Mouse (Mus musculus) forebrain, embryonic 11.5 days (tissue): ENCODE measurements around the gene Siah2. TPM values are rescaled to one million over a fixed set of nuclear protein-coding genes. Genes with fewer than 3 reads are reported as not detected.

Experiments
- ATAC-seq: fragments of 200-750 bp; cut with Nextera tagmentation; replicated peaks from 2 replicates; pipeline ENCODE4 v1.8.0; 2017; ENCODE audit warnings: moderate TSS enrichment; ENCODE audit not compliant: low FRiP score
- DNase-seq: peaks from one replicate; pipeline ENCODE4 v3.0.0-alpha.2; 2017; ENCODE audit warnings: low spot score
- H3K27ac ChIP-seq: fragments of 300-500 bp; sonication (generic); 2 replicates; pipeline ENCODE4 v1.5.1; 2014; ENCODE audit warnings: low read depth, low read length
- H3K27me3 ChIP-seq: fragments of 300-500 bp; sonication (generic); 2 replicates; pipeline ENCODE4 v1.6.1; 2014; ENCODE audit warnings: mild to moderate bottlenecking, low read length, mixed read lengths; ENCODE audit not compliant: control insufficient read depth, insufficient read depth
- H3K36me3 ChIP-seq: fragments of 300-500 bp; sonication (generic); 2 replicates; pipeline ENCODE4 v1.6.1; 2014; ENCODE audit warnings: mild to moderate bottlenecking, low read length, moderate library complexity, mixed read lengths; ENCODE audit not compliant: control insufficient read depth, insufficient read depth
- H3K4me1 ChIP-seq: fragments of 300-500 bp; sonication (generic); replicated peaks from 2 replicates; pipeline ENCODE4 v1.6.1; 2014; ENCODE audit warnings: low read length, mixed read lengths; ENCODE audit not compliant: control insufficient read depth, insufficient read depth
- H3K4me2 ChIP-seq: fragments of 300-500 bp; sonication (generic); 2 replicates; pipeline ENCODE4 v1.6.1; 2014; ENCODE audit warnings: low read depth, mild to moderate bottlenecking, low read length, moderate library complexity, mixed read lengths; ENCODE audit not compliant: severe bottlenecking
- H3K4me3 ChIP-seq: fragments of 300-500 bp; sonication (generic); 2 replicates; pipeline ENCODE4 v1.5.1; 2014; ENCODE audit warnings: low read depth, low read length
- H3K9ac ChIP-seq: fragments of 300-500 bp; sonication (generic); 2 replicates; pipeline ENCODE4 v1.6.1; 2014; ENCODE audit warnings: low read length
- H3K9me3 ChIP-seq: fragments of 300-500 bp; sonication (generic); 2 replicates; pipeline ENCODE4 v1.6.1; 2016; ENCODE audit warnings: low read length, mixed read lengths; ENCODE audit not compliant: control insufficient read depth
- WGBS: fragments of 180-500 bp; shearing (Covaris S2); extraction: QIAGEN DNeasy Blood & Tissue Kit; methylation state at CpG from one replicate; pipeline ENCODE4 v1.1.7; 2014; 5-methylcytosine and 5-hydroxymethylcytosine counted together
- polyA plus RNA-seq: library from polyadenylated mRNA; unstranded; fragments of >200 nt; fragmentation: Nextera tagmentation; extraction: Ambion mirVana; gene quantifications from 2 replicates; pipeline ENCODE4 v1.2.1, GENCODE M21; 2014

The Siah2 gene
- polyA plus RNA-seq, 1 experiment from 2014 or later: 4.0 TPM

DNA sequence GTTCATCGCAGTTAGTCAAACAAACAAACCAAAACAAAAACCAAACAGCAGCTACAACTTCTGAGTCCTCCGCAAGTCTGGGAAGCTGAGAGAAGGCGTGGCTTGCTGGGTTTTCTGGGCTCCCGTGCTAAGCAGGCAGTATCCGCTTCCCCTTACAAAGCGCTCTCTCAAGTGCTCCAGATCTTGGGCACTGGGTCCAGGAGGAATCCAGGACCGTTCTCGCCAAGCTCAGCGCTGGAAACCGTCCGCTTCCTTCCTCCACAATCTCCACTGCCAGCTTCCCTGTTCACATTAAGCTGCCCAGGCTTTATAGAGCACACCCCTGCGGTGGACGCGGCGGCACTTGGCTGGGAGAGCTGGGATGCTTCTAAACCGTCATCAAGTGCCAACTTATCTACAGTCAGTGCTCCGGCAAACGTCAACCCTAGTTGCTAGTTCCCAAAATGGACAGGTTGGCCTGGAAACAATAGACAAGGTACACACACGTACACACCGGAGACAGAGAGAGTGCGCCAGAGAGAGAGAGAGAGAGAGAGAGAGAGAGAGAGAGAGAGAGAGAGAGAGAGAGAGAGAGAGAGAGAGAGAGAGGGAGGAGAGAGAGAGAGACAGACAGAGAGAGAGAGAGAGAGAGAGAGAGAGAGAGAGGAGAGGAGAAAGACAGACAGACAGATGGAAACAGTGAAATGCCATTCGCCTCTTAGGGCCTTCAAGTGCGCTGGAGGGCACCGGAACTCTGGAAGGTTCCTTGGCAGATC, 1.4 kb downstream of the Siah2 start:
- Histone ChIP-seq H3K9me3 (no peaks in the 10 kb centered on the region), H3K9ac (peak overlapping the region; percentile 74; the same call in 1 of the 2 replicates), H3K36me3 (no peaks in the 10 kb centered on the region), H3K4me1 (peaks cover 3% of the 10 kb centered on the region; the same call in 1 of the 2 replicates), H3K27me3 (peaks cover 7% of the 10 kb centered on the region), H3K27ac (no peak overlapping the region), H3K4me3 (peak overlapping the region; percentile 72), H3K4me2 (peak overlapping the region; percentile 95)
- peak; percentile 73 for DNase-seq
- 0 out of 2 replicates have a peak, but pooled peaks have one; percentile 28 for ATAC-seq
- under 1% methylated on average over 24 of the region's 24 CpGs for WGBS

DNA sequence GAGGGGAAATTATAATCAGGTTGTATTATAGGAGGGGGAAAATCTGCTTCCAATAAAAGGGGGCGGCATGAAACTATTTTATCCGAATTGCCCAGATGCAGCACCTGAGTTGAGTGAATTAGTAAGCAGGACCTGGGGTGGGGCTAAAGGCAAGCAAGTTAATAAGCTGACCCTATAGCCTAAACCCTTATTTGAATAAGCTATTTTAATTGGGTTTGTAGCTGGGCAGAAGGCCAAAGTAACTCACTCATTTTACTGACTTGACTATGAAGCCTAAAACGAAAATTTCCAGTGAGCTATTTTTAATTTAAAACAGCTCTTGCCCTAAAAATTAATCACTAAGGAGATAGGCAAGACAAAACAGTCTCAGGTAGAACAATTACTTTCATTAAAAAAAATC, 2.5 kb downstream of the Siah2 start:
- Histone ChIP-seq H3K36me3 (no peaks in the 10 kb centered on the region), H3K27me3 (peaks cover 7% of the 10 kb centered on the region), H3K4me1 (peaks cover 3% of the 10 kb centered on the region; the same call in 1 of the 2 replicates), H3K4me2 (no peak overlapping the region), H3K9me3 (no peaks in the 10 kb centered on the region), H3K4me3 (no peak overlapping the region), H3K27ac (no peak overlapping the region), H3K9ac (no peak overlapping the region)
- 35% methylated on average over 3 of the region's 3 CpGs for WGBS
- DNase-seq (peak; percentile 16), ATAC-seq (no peak)

DNA sequence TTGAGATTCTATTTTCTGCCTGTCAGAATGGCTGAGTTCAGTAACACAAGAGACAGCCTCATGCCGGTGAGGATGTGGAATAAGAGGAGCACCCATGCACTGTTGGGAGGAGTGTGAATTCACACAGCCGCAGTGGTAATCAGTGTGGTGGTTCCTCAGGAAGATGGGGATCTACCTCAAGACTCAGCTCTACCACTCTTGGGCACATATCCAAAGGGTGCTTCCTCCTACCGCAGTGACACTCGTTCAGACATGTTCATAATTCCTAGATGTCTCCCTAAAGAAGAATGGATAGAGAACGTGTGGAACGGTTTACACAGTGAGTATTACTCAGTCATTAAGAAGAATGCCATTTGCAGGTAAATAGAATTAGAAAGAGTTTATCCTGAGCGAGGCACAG, 3.1 kb downstream of the Siah2 start:
- ATAC-seq (no peak), DNase-seq (no peak)
- H3K4me1 ChIP-seq: peaks cover 3% of the 10 kb centered on the region; the same call in 1 of the 2 replicates
- H3K4me2 ChIP-seq: no peak overlapping the region
- no peaks in the 10 kb centered on the region for H3K36me3 ChIP-seq
- H3K27ac ChIP-seq: no peak overlapping the region
- peaks cover 7% of the 10 kb centered on the region for H3K27me3 ChIP-seq
- 83% methylated on average over 7 of the region's 7 CpGs for WGBS
- no peak overlapping the region for H3K9ac ChIP-seq
- no peaks in the 10 kb centered on the region for H3K9me3 ChIP-seq
- H3K4me3 ChIP-seq: no peak overlapping the region

DNA sequence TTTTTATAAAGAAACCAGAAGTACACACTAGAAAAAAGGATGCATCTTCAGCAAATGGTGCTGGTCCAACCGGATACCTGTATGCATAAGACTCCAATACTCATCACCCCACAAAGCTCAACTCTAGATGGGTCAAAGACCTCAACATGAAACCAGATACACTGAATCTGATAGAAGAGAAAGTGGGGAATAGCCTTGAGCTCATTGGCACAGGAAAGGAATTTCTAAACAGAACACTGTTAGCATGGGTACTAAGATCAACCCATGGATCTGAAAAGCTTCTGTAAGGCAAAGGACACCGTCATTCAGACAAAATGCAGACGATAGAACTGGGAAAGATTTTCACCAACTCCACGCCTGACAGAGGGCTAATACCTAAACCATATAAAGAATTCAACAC, 3.6 kb downstream of the Siah2 start:
- peaks cover 7% of the 10 kb centered on the region for H3K27me3 ChIP-seq
- WGBS: 95% methylated on average over 4 of the region's 4 CpGs
- ATAC-seq: no peak
- H3K4me2 ChIP-seq: no peak overlapping the region
- no peaks in the 10 kb centered on the region for H3K36me3 ChIP-seq
- H3K9ac ChIP-seq: no peak overlapping the region
- DNase-seq: no peak
- no peak overlapping the region for H3K27ac ChIP-seq
- peaks cover 3% of the 10 kb centered on the region; the same call in 1 of the 2 replicates for H3K4me1 ChIP-seq
- H3K9me3 ChIP-seq: no peaks in the 10 kb centered on the region
- no peak overlapping the region for H3K4me3 ChIP-seq

DNA sequence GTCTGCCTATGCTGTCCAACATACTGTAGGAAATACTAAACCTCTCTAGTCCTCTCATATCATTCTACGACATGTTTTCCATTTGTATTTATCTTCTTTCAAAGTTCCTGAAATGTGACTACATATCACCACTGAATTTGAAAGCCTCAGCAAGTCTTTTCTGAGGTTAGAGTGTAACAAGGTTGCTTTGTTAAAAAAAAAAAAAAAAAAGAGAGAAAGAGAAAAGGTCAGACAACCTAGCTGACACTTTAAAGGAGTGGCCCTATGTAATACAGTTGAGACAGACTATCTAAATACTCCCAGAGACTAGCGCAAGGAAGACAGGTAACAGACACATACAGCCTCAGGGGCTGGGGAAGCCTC, 5.3 kb downstream of the Siah2 start:
- no peaks in the 10 kb centered on the region for H3K9me3 ChIP-seq
- no peaks in the 10 kb centered on the region for H3K36me3 ChIP-seq
- ATAC-seq: no peak
- no peak overlapping the region for H3K4me3 ChIP-seq
- WGBS: 95% methylated on average over 2 of the region's 2 CpGs
- H3K9ac ChIP-seq: no peak overlapping the region
- DNase-seq: no peak
- H3K4me1 ChIP-seq: no peaks in the 10 kb centered on the region; the same call in 1 of the 2 replicates
- no peak overlapping the region for H3K27ac ChIP-seq
- no peak overlapping the region for H3K4me2 ChIP-seq
- H3K27me3 ChIP-seq: no peaks in the 10 kb centered on the region

DNA sequence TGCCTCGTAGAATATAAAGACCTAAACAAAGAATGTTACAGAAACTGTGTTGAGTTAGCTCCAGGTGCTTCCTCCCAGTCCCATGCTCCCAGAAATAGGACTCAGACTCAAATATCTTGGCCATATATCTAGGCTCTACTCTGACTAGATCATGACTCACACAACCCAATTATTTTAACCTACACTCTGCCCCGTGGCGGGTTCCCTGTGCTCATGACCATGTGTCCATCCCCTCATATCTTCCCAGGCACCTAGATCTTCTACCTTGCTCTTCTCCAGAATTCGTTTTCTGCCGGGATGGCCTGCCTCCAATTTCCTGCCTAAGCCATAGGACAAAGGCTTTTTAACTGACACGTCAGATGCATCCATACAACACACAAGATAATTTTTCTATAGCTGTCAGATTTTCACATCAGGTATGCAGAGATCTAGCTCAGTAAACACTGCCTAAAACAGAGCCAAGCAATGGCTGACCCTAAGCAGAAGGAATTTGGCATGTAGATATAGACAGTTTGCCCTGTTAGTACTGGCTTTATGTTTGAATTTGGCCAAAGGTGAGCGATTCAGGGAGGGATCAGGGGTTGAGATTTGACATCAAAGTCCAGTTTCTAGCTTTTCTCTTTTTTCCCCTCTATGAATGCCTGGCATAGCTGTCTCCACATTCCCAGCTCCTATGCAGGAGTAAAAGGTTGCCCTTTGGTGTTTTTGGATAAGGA, 5.8 kb downstream of the Siah2 start:
- Histone ChIP-seq H3K4me1 (no peaks in the 10 kb centered on the region; the same call in 1 of the 2 replicates), H3K36me3 (no peaks in the 10 kb centered on the region), H3K27me3 (no peaks in the 10 kb centered on the region), H3K4me3 (no peak overlapping the region), H3K4me2 (no peak overlapping the region), H3K9me3 (no peaks in the 10 kb centered on the region), H3K9ac (no peak overlapping the region), H3K27ac (no peak overlapping the region)
- ATAC-seq (no peak), DNase-seq (no peak)
- WGBS: 87% methylated on average over 7 of the region's 7 CpGs

DNA sequence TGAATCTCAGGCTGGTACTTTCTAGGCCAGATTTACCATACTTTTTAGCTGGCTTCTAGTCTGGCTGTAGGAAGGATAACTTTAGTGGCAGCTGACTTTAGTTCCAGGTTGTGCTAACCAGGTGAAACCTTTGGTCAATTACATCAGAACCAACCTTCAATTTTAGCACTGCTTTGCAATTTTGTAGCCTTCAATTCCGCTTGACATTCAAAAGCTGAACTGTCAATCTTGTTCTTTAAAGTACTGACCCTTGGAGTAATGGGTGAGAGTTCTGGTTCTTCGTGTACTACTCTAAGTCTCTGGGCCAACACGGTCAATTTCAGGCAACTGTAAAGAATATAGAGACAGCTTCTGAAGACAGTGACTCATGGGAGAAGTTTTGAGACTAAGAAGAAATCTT, 6.8 kb downstream of the Siah2 start:
- Histone ChIP-seq H3K4me3 (no peak overlapping the region), H3K9ac (no peak overlapping the region), H3K36me3 (no peaks in the 10 kb centered on the region), H3K4me2 (no peak overlapping the region), H3K27me3 (no peaks in the 10 kb centered on the region), H3K27ac (no peak overlapping the region), H3K4me1 (no peaks in the 10 kb centered on the region; the same call in 1 of the 2 replicates), H3K9me3 (no peaks in the 10 kb centered on the region)
- ATAC-seq (no peak), DNase-seq (no peak)
- 88% methylated on average over 3 of the region's 3 CpGs for WGBS

DNA sequence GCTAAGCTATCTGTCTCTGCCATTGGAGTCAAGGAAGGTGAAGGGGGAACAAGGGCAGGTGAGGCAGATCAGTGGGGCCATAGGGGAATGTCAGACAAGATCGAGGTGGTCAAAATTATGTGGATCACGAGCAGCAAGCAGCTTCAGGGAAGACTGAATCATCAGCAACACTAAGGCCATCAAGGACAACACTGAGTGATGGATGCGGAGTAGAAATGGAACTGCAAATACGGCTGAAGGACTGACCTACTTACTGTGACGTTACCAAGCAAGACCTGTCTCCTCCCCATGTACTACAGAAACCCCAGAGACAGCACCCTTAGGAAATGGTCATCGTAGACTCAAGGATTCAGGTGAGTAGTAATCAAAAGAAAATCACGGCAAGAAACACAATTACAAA, 8.9 kb downstream of the Siah2 start:
- no peak for ATAC-seq
- 89% methylated on average over 7 of the region's 7 CpGs for WGBS
- DNase-seq: no peak

More for the DNA sequence above, 8.9 kb downstream of the Siah2 start:
- H3K9me3 ChIP-seq: no peaks in the 10 kb centered on the region
- no peak overlapping the region for H3K4me2 ChIP-seq
- no peaks in the 10 kb centered on the region for H3K27me3 ChIP-seq
- H3K4me1 ChIP-seq: 0 out of 2 replicates have a peak, but pooled peaks cover 2% of the 10 kb centered on the region
- no peak overlapping the region for H3K9ac ChIP-seq
- no peaks in the 10 kb centered on the region for H3K36me3 ChIP-seq
- H3K4me3 ChIP-seq: no peak overlapping the region
- no peak overlapping the region for H3K27ac ChIP-seq
